Mouse (Mus musculus) limb, embryonic 15.5 days (tissue): ENCODE data around the gene Ankfy1. TPM values are rescaled to one million over a fixed set of nuclear protein-coding genes. Genes with fewer than 3 reads are reported as not detected.
A peak's percentile ranks its signal among the peaks of the same experiment; 100 is the strongest.
"Not testable (repeated sequence)": the region's sequence is repeated elsewhere in the genome, so short reads cannot be mapped to it uniquely, and the experiment has no call there.

Experiments
- ATAC-seq: fragments of 200-750 bp; cut with Nextera tagmentation; 2 replicates; pipeline ENCODE4 v1.8.0; 2017; ENCODE audit warnings: low read depth, moderate TSS enrichment; ENCODE audit not compliant: insufficient number of reproducible peaks, low FRiP score, low TSS enrichment
- H3K27ac ChIP-seq: fragments of 300-500 bp; sonication (generic); 2 replicates; pipeline ENCODE4 v1.5.1; 2015; ENCODE audit warnings: moderate library complexity, mild to moderate bottlenecking, inconsistent platforms
- H3K27me3 ChIP-seq: fragments of 300-500 bp; sonication (generic); 2 replicates; pipeline ENCODE4 v1.6.1; 2015; ENCODE audit warnings: inconsistent platforms
- H3K36me3 ChIP-seq: fragments of 300-500 bp; sonication (generic); 2 replicates; pipeline ENCODE4 v1.6.1; 2015; ENCODE audit warnings: inconsistent platforms
- H3K4me1 ChIP-seq: fragments of 300-500 bp; sonication (generic); 2 replicates; pipeline ENCODE4 v1.6.1; 2015; ENCODE audit warnings: inconsistent platforms
- H3K4me2 ChIP-seq: fragments of 300-500 bp; sonication (generic); 2 replicates; pipeline ENCODE4 v1.6.1; 2015; ENCODE audit warnings: mild to moderate bottlenecking, inconsistent platforms
- H3K4me3 ChIP-seq: fragments of 300-500 bp; sonication (generic); 2 replicates; pipeline ENCODE4 v1.5.1; 2015; ENCODE audit warnings: mild to moderate bottlenecking, inconsistent platforms
- H3K9ac ChIP-seq: fragments of 300-500 bp; sonication (generic); 2 replicates; pipeline ENCODE4 v1.6.1; 2015; ENCODE audit warnings: inconsistent platforms
- H3K9me3 ChIP-seq: fragments of 300-500 bp; sonication (generic); 2 replicates; pipeline ENCODE4 v1.6.1; 2016; ENCODE audit warnings: inconsistent platforms
- WGBS: fragments of 180-500 bp; shearing (Covaris S2); methylation state at CpG from one replicate; pipeline ENCODE4 v1.1.7; 2015; 5-methylcytosine and 5-hydroxymethylcytosine counted together
- polyA plus RNA-seq: library from polyadenylated mRNA; unstranded; fragments of >200 nt; fragmentation: Nextera tagmentation; extraction: Ambion mirVana; gene quantifications from 2 replicates; pipeline ENCODE4 v1.2.1, GENCODE M21; 2015

Ankfy1 gene
- polyA plus RNA-seq, 1 experiment from 2014 or later, result 21.5 TPM

DNA sequence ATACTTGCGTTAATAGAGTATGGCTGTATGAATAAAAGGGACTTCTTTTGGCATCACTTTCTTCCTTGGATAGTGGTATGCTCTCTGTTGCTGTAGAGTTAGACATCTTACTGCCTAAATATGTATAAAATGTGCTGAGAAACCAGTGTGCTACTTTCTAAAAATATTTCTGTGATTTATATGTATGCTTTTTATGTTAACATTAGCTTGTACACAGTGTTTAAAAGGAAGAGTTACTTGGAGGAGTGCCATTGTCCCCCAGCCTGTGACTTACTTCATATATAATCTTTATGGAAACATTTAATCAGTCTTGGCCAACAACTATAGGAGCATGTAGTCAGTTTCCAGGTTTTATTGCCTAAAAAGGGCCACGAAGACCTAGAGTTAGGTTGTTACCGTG, 79.3 kb downstream of the Ankfy1 start:
- no peak for ATAC-seq
- H3K27ac ChIP-seq, result no peak overlapping the region
- H3K4me2 ChIP-seq, result no peak overlapping the region
- WGBS, result 89% methylated on average over 3 of the region's 3 CpGs
- H3K36me3 ChIP-seq, result peaks cover 40% of the 10 kb centered on the region
- no peaks in the 10 kb centered on the region for H3K4me1 ChIP-seq
- no peak overlapping the region for H3K9ac ChIP-seq
- no peak overlapping the region for H3K4me3 ChIP-seq
- no peaks in the 10 kb centered on the region for H3K9me3 ChIP-seq
- no peaks in the 10 kb centered on the region for H3K27me3 ChIP-seq

DNA sequence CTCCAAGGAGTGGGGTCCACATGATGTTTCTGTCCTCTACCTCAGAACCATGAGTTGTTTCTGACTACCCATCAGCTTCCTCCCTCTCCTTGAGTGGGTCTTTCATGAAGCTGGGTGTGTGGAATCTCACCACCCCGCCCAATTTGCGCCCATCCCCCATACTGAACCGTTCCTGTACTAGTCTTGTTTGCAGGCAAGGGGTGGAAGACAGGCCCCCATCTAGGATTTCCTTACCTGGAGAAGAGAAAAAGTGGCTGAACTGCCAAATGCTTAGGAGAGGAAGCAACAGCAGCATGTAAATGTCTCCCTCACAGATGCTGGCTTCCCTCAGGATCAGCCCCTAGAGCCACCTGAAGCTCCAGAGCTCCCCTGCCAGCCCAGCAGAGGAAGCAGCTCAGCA, 80.5 kb downstream of the Ankfy1 start:
- peaks cover 33% of the 10 kb centered on the region for H3K36me3 ChIP-seq
- H3K9ac ChIP-seq, result no peak overlapping the region
- no peaks in the 10 kb centered on the region for H3K9me3 ChIP-seq
- no peaks in the 10 kb centered on the region for H3K4me1 ChIP-seq
- H3K4me3 ChIP-seq, result no peak overlapping the region
- WGBS, result 84% methylated on average over 3 of the region's 3 CpGs
- no peak for ATAC-seq
- no peak overlapping the region for H3K27ac ChIP-seq
- H3K27me3 ChIP-seq, result no peaks in the 10 kb centered on the region
- no peak overlapping the region for H3K4me2 ChIP-seq

DNA sequence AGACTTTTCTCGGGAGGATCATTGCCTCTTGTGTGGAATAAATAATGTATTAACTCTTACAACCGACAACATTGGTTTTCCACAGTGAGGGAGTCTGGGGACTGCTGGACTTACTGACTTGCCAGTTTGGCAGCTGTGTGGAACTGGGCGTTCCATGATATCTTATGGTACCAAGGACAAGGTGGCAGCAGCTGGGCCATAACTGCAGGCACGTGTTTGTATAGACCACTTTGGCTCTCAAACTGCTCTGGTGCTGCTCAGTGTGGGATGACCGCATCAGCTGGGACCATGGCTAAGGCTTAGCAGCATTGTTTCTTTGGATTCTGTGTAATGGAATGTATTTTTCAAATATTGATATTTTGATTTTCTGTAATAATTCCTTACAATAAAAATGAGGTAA, 81.0 kb downstream of the Ankfy1 start:
- H3K4me1 ChIP-seq, result no peaks in the 10 kb centered on the region
- peaks cover 33% of the 10 kb centered on the region for H3K36me3 ChIP-seq
- H3K4me2 ChIP-seq, result no peak overlapping the region
- ATAC-seq, result no peak
- H3K27ac ChIP-seq, result no peak overlapping the region
- no peaks in the 10 kb centered on the region for H3K27me3 ChIP-seq
- H3K9me3 ChIP-seq, result no peaks in the 10 kb centered on the region
- no peak overlapping the region for H3K4me3 ChIP-seq
- 81% methylated on average over 5 of the region's 5 CpGs for WGBS
- no peak overlapping the region for H3K9ac ChIP-seq

DNA sequence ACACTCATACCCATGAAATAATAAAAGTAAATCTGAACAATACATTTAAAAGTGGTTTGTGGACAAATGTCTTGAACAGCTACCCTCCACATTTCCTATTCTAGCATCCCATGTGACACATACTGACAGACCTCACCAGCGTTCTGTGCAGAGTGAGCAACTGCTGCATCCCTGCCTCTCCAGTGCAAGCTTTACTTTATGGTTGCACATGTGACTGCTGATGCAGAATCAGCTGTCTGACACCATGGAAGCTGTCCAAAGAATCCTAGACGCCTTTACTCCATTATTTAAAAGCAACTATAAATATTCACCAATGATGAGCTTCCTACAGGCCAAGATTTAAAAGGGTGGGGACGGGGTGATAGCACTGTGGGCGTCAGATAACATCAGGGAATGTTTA, 81.7 kb downstream of the Ankfy1 start:
- H3K27ac ChIP-seq, result no peak overlapping the region
- H3K9me3 ChIP-seq, result no peaks in the 10 kb centered on the region
- 59% methylated on average over 4 of the region's 4 CpGs for WGBS
- H3K4me3 ChIP-seq, result no peak overlapping the region
- H3K4me1 ChIP-seq, result no peaks in the 10 kb centered on the region
- H3K36me3 ChIP-seq, result peaks cover 33% of the 10 kb centered on the region
- no peak overlapping the region for H3K9ac ChIP-seq
- no peaks in the 10 kb centered on the region for H3K27me3 ChIP-seq
- ATAC-seq, result no peak; the same call in 1 of the 2 replicates
- H3K4me2 ChIP-seq, result no peak overlapping the region

DNA sequence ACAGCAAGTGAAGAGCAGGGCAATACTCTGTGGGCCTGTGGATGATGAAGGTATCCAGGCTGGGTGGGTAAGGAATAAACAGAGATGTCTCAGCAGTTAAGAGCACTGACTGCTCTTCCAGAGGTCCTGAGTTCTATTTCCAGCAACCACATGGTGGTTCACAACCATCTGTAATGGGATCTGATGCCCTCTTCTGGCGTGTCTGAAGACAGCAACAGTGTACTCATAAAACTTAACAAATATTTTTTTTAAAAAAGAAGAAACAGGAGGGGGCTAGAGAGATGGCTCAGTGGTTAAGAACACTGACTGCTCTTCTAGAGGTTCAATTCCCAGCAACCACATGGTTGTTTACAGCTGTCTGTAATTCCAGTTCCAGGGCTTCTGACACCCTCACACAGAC, 82.8 kb downstream of the Ankfy1 start:
- H3K9ac ChIP-seq, ATAC-seq, H3K9me3 ChIP-seq, H3K27me3 ChIP-seq, H3K4me2 ChIP-seq, H3K27ac ChIP-seq, H3K4me1 ChIP-seq, H3K4me3 ChIP-seq: not testable (repeated sequence)
- H3K36me3 ChIP-seq, result peaks cover 26% of the 10 kb centered on the region
- 38% methylated on average over 1 of the region's 1 CpGs for WGBS

DNA sequence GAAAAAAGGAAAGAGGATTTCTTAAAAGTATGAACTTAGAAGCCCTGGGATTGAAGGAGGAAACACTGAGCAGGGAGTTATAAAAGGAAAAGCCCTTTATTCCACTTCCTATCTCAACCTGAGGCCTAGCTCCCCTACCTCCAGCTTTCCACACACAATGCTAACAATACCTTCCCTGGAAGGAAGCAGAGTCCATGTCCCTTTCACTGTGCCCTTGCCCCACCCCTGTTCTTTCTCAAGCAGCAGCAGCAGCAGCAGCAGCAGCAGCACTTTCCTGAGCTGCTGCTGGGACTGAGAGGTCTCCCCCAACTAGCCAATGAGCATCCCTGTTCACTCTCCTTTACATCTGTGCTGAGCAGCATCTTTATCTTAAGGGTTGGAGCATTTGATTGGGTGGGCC, 89.2 kb downstream of the Ankfy1 start:
- Histone ChIP-seq H3K4me1 (no peaks in the 10 kb centered on the region), H3K9ac (no peak overlapping the region), H3K36me3 (no peaks in the 10 kb centered on the region), H3K4me3 (no peak overlapping the region), H3K27me3 (no peaks in the 10 kb centered on the region), H3K9me3 (no peaks in the 10 kb centered on the region), H3K27ac (no peak overlapping the region), H3K4me2 (no peak overlapping the region)
- ATAC-seq, result no peak

DNA sequence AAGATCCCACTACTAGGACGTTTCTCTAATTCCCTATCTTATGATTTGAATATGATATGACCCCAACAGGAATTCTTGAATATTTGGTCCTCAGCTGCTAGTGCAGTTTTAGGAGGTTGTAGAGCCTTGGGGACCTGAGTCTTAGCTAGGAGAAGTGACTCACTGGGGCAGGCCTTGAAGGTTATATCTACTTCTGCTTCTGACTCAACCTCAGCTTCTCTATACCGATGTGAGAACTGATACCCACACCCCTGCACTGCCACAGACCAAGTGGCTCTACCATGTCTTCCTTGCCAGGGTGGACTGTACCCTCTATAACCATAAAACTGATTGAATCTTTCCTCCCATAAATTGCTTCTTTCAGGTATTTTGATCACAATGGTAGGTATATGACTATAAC, 92.3 kb downstream of the Ankfy1 start:
- Histone ChIP-seq H3K4me1 (no peaks in the 10 kb centered on the region), H3K9me3 (no peaks in the 10 kb centered on the region), H3K27me3 (no peaks in the 10 kb centered on the region), H3K36me3 (no peaks in the 10 kb centered on the region), H3K4me3 (no peak overlapping the region), H3K4me2 (no peak overlapping the region), H3K27ac (no peak overlapping the region), H3K9ac (no peak overlapping the region)
- WGBS, result 68% methylated on average over 2 of the region's 2 CpGs
- ATAC-seq, result no peak

DNA sequence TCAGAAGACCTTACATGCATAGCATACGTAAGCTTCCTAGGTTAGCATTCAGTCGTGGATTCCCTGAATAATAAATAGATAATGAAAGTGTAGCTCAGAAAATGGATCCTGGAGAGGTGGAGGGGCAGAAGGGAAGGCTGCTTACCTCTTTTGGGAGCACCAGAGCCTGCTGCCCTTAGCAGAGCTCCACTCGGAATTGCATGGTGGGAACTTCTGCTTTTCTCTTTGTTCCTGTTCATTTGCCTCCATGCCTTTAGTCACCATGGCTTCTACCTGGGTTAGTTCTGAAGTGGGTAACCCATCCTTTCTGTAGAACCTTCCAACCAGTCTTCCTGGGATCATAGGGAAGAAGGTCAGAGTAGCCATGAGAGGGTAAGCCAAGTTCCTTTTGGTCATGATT, 92.7 kb downstream of the Ankfy1 start:
- WGBS, result 73% methylated on average over 3 of the region's 3 CpGs
- no peak for ATAC-seq
- no peaks in the 10 kb centered on the region for H3K9me3 ChIP-seq
- H3K27me3 ChIP-seq, result no peaks in the 10 kb centered on the region
- H3K4me3 ChIP-seq, result no peak overlapping the region
- H3K36me3 ChIP-seq, result no peaks in the 10 kb centered on the region
- H3K4me2 ChIP-seq, result no peak overlapping the region
- H3K9ac ChIP-seq, result no peak overlapping the region
- H3K27ac ChIP-seq, result no peak overlapping the region
- H3K4me1 ChIP-seq, result no peaks in the 10 kb centered on the region

DNA sequence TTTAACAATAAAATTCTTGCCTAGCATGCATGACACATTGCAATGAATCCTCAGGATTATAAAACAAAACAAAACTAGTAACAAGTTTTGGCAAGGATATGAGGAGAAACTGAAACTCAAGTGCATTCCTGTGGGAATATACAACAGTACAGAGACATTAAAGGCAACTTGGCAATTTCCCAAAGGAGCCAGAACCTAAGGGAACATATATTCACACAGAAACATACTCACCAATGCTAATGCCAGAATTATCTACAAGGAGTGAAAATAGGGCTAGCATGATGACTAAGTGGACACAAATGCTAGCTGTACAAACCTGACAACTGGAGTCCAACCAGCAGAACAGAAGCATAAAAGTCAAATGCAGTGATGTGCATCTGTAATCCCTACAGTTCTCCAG, 102.2 kb downstream of the Ankfy1 start:
- Histone ChIP-seq H3K27me3 (no peaks in the 10 kb centered on the region), H3K4me2 (no peak overlapping the region), H3K4me1 (peaks cover 7% of the 10 kb centered on the region), H3K27ac (no peak overlapping the region), H3K36me3 (no peaks in the 10 kb centered on the region), H3K4me3 (no peak overlapping the region), H3K9ac (no peak overlapping the region), H3K9me3 (no peaks in the 10 kb centered on the region)
- ATAC-seq, result no peak

DNA sequence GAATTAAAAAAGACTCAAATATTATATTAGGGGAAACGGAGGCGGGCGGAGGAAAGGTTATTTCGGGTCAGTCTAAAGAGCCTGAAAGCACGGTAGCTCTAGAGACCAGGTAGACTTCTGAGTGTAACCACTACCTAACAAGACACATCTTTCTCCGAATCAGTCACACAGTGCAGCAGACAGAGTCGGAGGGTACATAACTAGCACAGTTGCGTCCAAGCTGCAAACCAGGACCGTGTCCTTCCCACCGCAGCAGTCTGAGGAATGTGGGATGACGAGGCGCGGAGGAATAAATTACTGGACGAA, 105.3 kb downstream of the Ankfy1 start:
- peak overlapping the region; percentile 83 for H3K4me3 ChIP-seq
- peak; percentile 24; the same call in 1 of the 2 replicates for ATAC-seq
- 16% methylated on average over 14 of the region's 14 CpGs for WGBS
- H3K27ac ChIP-seq, result peak overlapping the region; percentile 91
- H3K4me2 ChIP-seq, result peak overlapping the region; percentile 76
- H3K4me1 ChIP-seq, result peaks cover 12% of the 10 kb centered on the region
- H3K27me3 ChIP-seq, result no peaks in the 10 kb centered on the region
- no peaks in the 10 kb centered on the region for H3K36me3 ChIP-seq
- peak overlapping the region; percentile 82 for H3K9ac ChIP-seq
- H3K9me3 ChIP-seq, result no peaks in the 10 kb centered on the region

DNA sequence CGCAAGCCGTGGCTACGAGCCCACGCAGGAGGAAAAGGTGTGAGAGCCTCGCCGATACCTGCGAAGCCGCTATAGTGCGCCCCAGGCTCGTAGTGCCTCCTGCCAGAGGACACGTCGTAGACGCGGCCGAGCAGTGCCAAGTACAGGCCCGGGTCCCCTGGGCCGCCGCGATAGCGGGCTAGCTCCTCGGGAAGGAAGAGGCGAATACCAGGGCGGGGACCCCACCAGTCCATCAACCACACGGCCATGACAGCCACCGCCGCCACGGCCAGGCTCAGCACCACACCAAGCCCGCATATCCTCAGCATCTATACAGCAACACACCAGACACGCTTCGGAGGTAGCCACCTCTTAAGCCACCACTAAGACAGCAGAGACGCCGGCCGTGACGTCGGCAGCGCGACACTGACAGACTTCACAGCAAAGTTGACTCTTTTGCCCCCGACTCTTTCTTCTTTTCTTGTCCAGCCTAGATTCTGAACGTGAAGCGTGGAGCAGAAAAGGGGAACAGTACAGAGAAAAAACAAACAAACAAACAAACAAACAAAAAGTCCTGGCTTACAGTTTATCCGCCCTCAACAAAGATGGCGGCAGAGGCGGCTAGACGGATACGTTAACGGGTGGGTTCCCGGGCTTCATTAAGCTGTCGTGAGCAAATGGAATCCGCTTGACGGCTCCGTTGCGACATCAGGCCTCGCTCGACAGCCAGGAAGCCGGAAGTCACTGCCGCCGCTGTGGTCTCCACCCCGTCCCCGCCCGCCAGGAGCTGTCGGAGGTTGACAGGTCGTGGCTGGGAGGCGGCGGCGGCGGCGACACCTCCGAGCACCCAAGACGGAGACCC, 105.9 kb downstream of the Ankfy1 start, which contains the start of the genes Cyb5d2 and Zzef1:
Cyb5d2 (minus strand) TSS at position 688 of the 841 bp plus-strand sequence.
Zzef1 (plus strand) TSS at position 772 of the 841 bp plus-strand sequence.
- under 1% methylated on average over 65 of the region's 69 CpGs for WGBS
- no peaks in the 10 kb centered on the region for H3K9me3 ChIP-seq
- H3K27me3 ChIP-seq, result no peaks in the 10 kb centered on the region
- peak within 1 kb of the TSS; percentile 83 for H3K4me3 ChIP-seq
- H3K4me1 ChIP-seq, result peaks cover 12% of the 10 kb centered on the region
- no peaks in the 10 kb centered on the region for H3K36me3 ChIP-seq
- ATAC-seq, result peak; percentile 92
- peak within 1 kb of the TSS; percentile 82 for H3K9ac ChIP-seq
- H3K27ac ChIP-seq, result peak within 1 kb of the TSS; percentile 91
- peak within 1 kb of the TSS; percentile 76 for H3K4me2 ChIP-seq

DNA sequence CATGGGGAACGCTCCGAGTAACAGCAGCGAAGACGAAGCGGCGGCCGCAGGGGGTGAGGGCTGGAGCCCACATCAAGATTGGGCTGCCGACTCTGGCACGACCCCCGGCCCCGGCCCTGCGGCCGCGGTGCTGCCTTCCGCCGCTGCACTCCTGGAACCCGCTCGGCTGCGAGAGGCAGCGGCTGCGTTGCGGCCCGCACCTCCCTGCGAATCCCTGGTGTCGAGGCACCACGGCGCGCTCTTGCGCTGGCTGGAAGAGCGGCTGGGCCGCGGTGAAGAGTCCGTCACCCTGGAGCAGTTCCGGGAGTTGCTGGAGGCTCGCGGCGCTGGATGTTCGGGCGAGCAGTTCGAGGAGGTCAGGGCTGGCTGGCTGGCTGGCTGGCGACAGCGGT, 106.5 kb downstream of the Ankfy1 start:
- peaks cover 12% of the 10 kb centered on the region for H3K4me1 ChIP-seq
- 0 out of 2 replicates have a peak overlapping the region, but pooled peaks have one; percentile 35 for H3K27ac ChIP-seq
- under 1% methylated on average over 42 of the region's 42 CpGs for WGBS
- no peaks in the 10 kb centered on the region for H3K27me3 ChIP-seq
- H3K9me3 ChIP-seq, result no peaks in the 10 kb centered on the region
- peak overlapping the region; percentile 83 for H3K4me3 ChIP-seq
- ATAC-seq, result peak; percentile 46; the same call in 1 of the 2 replicates
- H3K36me3 ChIP-seq, result no peaks in the 10 kb centered on the region
- peak overlapping the region; percentile 64 for H3K4me2 ChIP-seq
- peak overlapping the region; percentile 81 for H3K9ac ChIP-seq
